Mouse (Mus musculus) hematopoietic multipotent progenitor cell, adult 10-12 weeks (in vitro differentiated cells): ENCODE results near the gene Clec4a4. TPM values are rescaled to one million over a fixed set of nuclear protein-coding genes. Genes with fewer than 3 reads are reported as not detected.

Experiments used
- polyA plus RNA-seq: library from polyadenylated mRNA; stranded (reverse); fragments of >175 nt; gene quantifications from 2 replicates; pipeline ENCODE4 v1.2.3, GENCODE M21; 2012; ENCODE audit warnings: low replicate concordance

Clec4a4 gene
- polyA plus RNA-seq = 0.17 TPM in 1 of 2 replicates, not detected in the other

GRCm38 (mm10) chr6:122989876-122990437, at the start of gene Clec4a4:
Gene Clec4a4 (plus strand): TSS chr6:122990367.

GRCm38 (mm10) chr6:122952401-122952800, 37.8 kb upstream of the Clec4a4 start, which contains the start of gene Clec4a3:
Gene Clec4a3 (plus strand): TSS chr6:122952515.

DNA sequence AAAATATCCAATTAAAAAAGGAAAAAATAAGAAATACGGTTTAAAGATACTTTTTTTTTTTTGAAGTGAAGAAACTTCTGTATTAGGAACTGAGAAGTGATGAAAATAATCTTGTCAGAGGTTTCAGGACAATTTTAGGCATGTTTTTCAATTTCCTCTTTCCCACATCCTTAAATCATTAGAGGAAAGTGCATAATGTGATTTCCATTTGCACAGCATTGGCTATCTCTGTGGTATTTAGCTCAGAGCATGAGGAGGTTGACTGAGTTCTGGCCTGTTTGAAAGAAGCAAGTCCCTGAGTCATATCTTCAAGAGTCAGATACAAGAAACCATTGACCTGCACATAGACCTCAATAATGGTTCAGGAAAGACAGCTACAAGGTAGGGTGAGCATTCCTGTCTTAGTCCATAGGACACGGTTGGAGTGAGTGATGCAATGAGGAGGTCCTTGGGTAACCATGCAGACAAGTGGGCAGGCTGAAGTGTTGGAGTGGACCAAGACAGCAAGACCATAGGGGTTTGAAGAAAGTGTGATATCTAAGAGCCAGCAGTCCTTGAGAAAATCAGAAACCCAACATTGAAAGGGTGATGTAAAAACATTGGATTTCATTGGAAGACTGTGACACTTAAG, 59.7 kb downstream of the Clec4a4 start, which contains the start of gene Clec4b1:
Gene Clec4b1 (plus strand): TSS at position 221 of the 631 bp plus-strand sequence.

Other genes starting within 250 kb of the Clec4a4 start
- gene Slc2a3, start 188.7 kb upstream of the Clec4a4 start, polyA plus RNA-seq = 20.4 and 22.0 TPM in 2 replicates
- gene Foxj2, start 170.5 kb upstream of the Clec4a4 start, polyA plus RNA-seq = 75.7 and 155 TPM in 2 replicates
- 0.10 and 0.12 TPM in 2 replicates for gene C3ar1, start 134.2 kb upstream of the Clec4a4 start, polyA plus RNA-seq
- gene Necap1, start 115.9 kb upstream of the Clec4a4 start, polyA plus RNA-seq = 14.5 and 27.2 TPM in 2 replicates
- gene Clec4a1, start 68.5 kb upstream of the Clec4a4 start, polyA plus RNA-seq = 1.5 and 4.9 TPM in 2 replicates
- 1.2 and 4.8 TPM in 2 replicates for gene Clec4a3, start 37.9 kb upstream of the Clec4a4 start, polyA plus RNA-seq
- 0.51 TPM in 1 of 2 replicates, not detected in the other for gene Clec4b1, start 59.6 kb downstream of the Clec4a4 start, polyA plus RNA-seq
- gene Clec4a2, start 116.1 kb downstream of the Clec4a4 start, polyA plus RNA-seq = 15.8 and 16.7 TPM in 2 replicates
- gene Clec4b2, start 182.5 kb downstream of the Clec4a4 start, polyA plus RNA-seq = not detected in 2 replicates
- gene Clec4n, start 239.5 kb downstream of the Clec4a4 start, polyA plus RNA-seq = 2.1 and 8.8 TPM in 2 replicates